Mouse (Mus musculus) MEL (cell line): ENCODE results near the gene Mrpl14. TPM values are rescaled to one million over a fixed set of nuclear protein-coding genes. Genes with fewer than 3 reads are reported as not detected.

Source experiments
- DNase-seq: peaks from one replicate; pipeline ENCODE4 v3.0.0; 2011; ENCODE audit warnings: low read depth, low spot score
- H3K27ac ChIP-seq: 2 replicates; pipeline ENCODE4 v1.5.1; 2012; ENCODE audit warnings: low read depth, mild to moderate bottlenecking, control low read depth, low read length, moderate library complexity; ENCODE audit not compliant: control insufficient read depth
- H3K27me3 ChIP-seq, 2 experiments: fragments of 150-350 bp in 1 of 2; sonication (generic) in 1 of 2; 2 replicates each; pipeline ENCODE4 v1.6.1; 2012; ENCODE audit warnings: low read length in 2 of 2, mild to moderate bottlenecking in 2 of 2, improper control_type of control experiment in 1 of 2, moderate library complexity in 1 of 2; ENCODE audit not compliant: insufficient read depth in 2 of 2, control insufficient read depth in 1 of 2
- H3K36me3 ChIP-seq, 2 experiments: 2 replicates each; pipeline ENCODE4 v1.6.1; 2012 to 2014; ENCODE audit warnings: low read length in 2 of 2, improper control_type of control experiment in 1 of 2, inconsistent platforms in 1 of 2, mild to moderate bottlenecking in 1 of 2; ENCODE audit not compliant: insufficient read depth in 2 of 2, control insufficient read depth in 1 of 2
- H3K4me1 ChIP-seq, 2 experiments: fragments of 150-350 bp in 1 of 2; sonication (generic) in 1 of 2; 2 replicates each; pipeline ENCODE4 v1.6.1; 2012; ENCODE audit warnings: low read length in 2 of 2, improper control_type of control experiment in 1 of 2, mild to moderate bottlenecking in 1 of 2; ENCODE audit not compliant: insufficient read depth in 2 of 2, control insufficient read depth in 1 of 2
- H3K4me3 ChIP-seq, 2 experiments: fragments of 150-350 bp in 1 of 2; sonication (generic) in 1 of 2; 2 replicates each; pipeline ENCODE4 v1.5.1; 2012; ENCODE audit warnings: low read depth in 2 of 2, low read length in 2 of 2, mild to moderate bottlenecking in 2 of 2, moderate library complexity in 2 of 2, control low read depth in 1 of 2, improper control_type of control experiment in 1 of 2; ENCODE audit not compliant: control insufficient read depth in 1 of 2, insufficient read depth in 1 of 2
- H3K79me2 ChIP-seq: 2 replicates; pipeline ENCODE4 v1.6.1; 2012; ENCODE audit warnings: mild to moderate bottlenecking, low read length, moderate library complexity; ENCODE audit not compliant: control insufficient read depth, poor library complexity, insufficient read depth
- H3K9ac ChIP-seq: 2 replicates; pipeline ENCODE4 v1.6.1; 2012; ENCODE audit warnings: low read depth, mild to moderate bottlenecking, control low read depth, low read length, moderate library complexity; ENCODE audit not compliant: control insufficient read depth, poor library complexity, severe bottlenecking
- H3K9me3 ChIP-seq: fragments of 150-350 bp; sonication (generic); replicated peaks from 2 replicates; pipeline ENCODE4 v1.6.1; 2012; ENCODE audit warnings: mild to moderate bottlenecking, low read length, improper control_type of control experiment, moderate library complexity; ENCODE audit not compliant: insufficient read depth
- BHLHE40 ChIP-seq: IDR thresholded peaks from 2 replicates; pipeline ENCODE4 v1.6.1; 2012; ENCODE audit warnings: low read depth, mild to moderate bottlenecking, inconsistent platforms, low read length, improper control_type of control experiment, borderline replicate concordance
- CHD2 ChIP-seq: IDR thresholded peaks from 2 replicates; pipeline ENCODE4 v1.6.1; 2011; ENCODE audit warnings: low read length, improper control_type of control experiment
- CTCF ChIP-seq, 3 experiments: IDR thresholded peaks in 2 of 3; conservative IDR thresholded peaks in 1 of 3; 2 replicates each; pipeline ENCODE4 v1.5.1; 2011 to 2012; ENCODE audit warnings: low read length in 3 of 3, low read depth in 2 of 3, mild to moderate bottlenecking in 2 of 3, improper control_type of control experiment in 1 of 3, inconsistent platforms in 1 of 3, mixed read lengths in 1 of 3, moderate library complexity in 1 of 3; ENCODE audit not compliant: control insufficient read depth in 1 of 3, insufficient read depth in 1 of 3, poor library complexity in 1 of 3, severe bottlenecking in 1 of 3
- EP300 ChIP-seq, 2 experiments: IDR thresholded peaks; 2 replicates each; pipeline ENCODE4 v1.6.1; 2011; ENCODE audit warnings: improper control_type of control experiment in 2 of 2, low read length in 2 of 2, low read depth in 1 of 2, mild to moderate bottlenecking in 1 of 2
- ETS1 ChIP-seq: IDR thresholded peaks from 2 replicates; pipeline ENCODE4 v1.6.1; 2012; ENCODE audit warnings: low read depth, mild to moderate bottlenecking, inconsistent platforms, low read length, improper control_type of control experiment, moderate library complexity
- GABPA ChIP-seq: IDR thresholded peaks from 2 replicates; pipeline ENCODE4 v1.6.1; 2012; ENCODE audit warnings: low read depth, mild to moderate bottlenecking, inconsistent platforms, low read length, improper control_type of control experiment, moderate library complexity
- HCFC1 ChIP-seq: IDR thresholded peaks from 2 replicates; pipeline ENCODE4 v1.6.1; 2012; ENCODE audit warnings: low read depth, mild to moderate bottlenecking, inconsistent platforms, low read length, improper control_type of control experiment, moderate library complexity
- JUND ChIP-seq: IDR thresholded peaks from 2 replicates; pipeline ENCODE4 v1.6.1; 2011; ENCODE audit warnings: low read depth, mild to moderate bottlenecking, improper control_type of control experiment, low read length
- MAX ChIP-seq: IDR thresholded peaks from 2 replicates; pipeline ENCODE4 v1.6.1; 2011; ENCODE audit warnings: low read length, improper control_type of control experiment
- MAZ ChIP-seq: IDR thresholded peaks from 2 replicates; pipeline ENCODE4 v1.6.1; 2012; ENCODE audit warnings: low read depth, mild to moderate bottlenecking, inconsistent platforms, low read length, improper control_type of control experiment
- MEF2A ChIP-seq: IDR thresholded peaks from 2 replicates; pipeline ENCODE4 v1.6.1; 2014; ENCODE audit warnings: low read depth, mild to moderate bottlenecking, inconsistent platforms, low read length, improper control_type of control experiment; ENCODE audit not compliant: poor library complexity, insufficient replicate concordance, severe bottlenecking; ENCODE audit errors: extremely low read depth
- MXI1 ChIP-seq: IDR thresholded peaks from 2 replicates; pipeline ENCODE4 v1.6.1; 2011; ENCODE audit warnings: mild to moderate bottlenecking, low read depth, low read length, improper control_type of control experiment
- MYC ChIP-seq: IDR thresholded peaks from 2 replicates; pipeline ENCODE4 v1.6.1; 2011; ENCODE audit warnings: low read depth, mild to moderate bottlenecking, low read length, improper control_type of control experiment, moderate library complexity
- NRF1 ChIP-seq: IDR thresholded peaks from 2 replicates; pipeline ENCODE4 v1.6.1; 2014; ENCODE audit warnings: low read depth, mild to moderate bottlenecking, inconsistent platforms, low read length, improper control_type of control experiment, moderate library complexity; ENCODE audit not compliant: poor library complexity, insufficient read depth, severe bottlenecking
- POLR2A ChIP-seq, 2 experiments: IDR thresholded peaks; 2 replicates each; pipeline ENCODE4 v1.6.1; 2011 to 2012; ENCODE audit warnings: low read length in 2 of 2, mild to moderate bottlenecking in 2 of 2, control low read depth in 1 of 2, improper control_type of control experiment in 1 of 2, low read depth in 1 of 2, moderate library complexity in 1 of 2; ENCODE audit not compliant: control insufficient read depth in 1 of 2, insufficient read depth in 1 of 2, poor library complexity in 1 of 2
- RAD21 ChIP-seq: IDR thresholded peaks from 2 replicates; pipeline ENCODE4 v1.6.1; 2011; ENCODE audit warnings: mild to moderate bottlenecking, low read depth, low read length, improper control_type of control experiment
- RCOR1 ChIP-seq: IDR thresholded peaks from 2 replicates; pipeline ENCODE4 v1.6.1; 2012; ENCODE audit warnings: low read depth, mild to moderate bottlenecking, inconsistent platforms, low read length, improper control_type of control experiment
- SIN3A ChIP-seq: IDR thresholded peaks from 2 replicates; pipeline ENCODE4 v1.6.1; 2012; ENCODE audit warnings: low read length, improper control_type of control experiment, inconsistent platforms
- SMC3 ChIP-seq: IDR thresholded peaks from 2 replicates; pipeline ENCODE4 v1.6.1; 2011; ENCODE audit warnings: low read depth, low read length, improper control_type of control experiment
- TCF12 ChIP-seq: IDR thresholded peaks from 2 replicates; pipeline ENCODE4 v1.6.1; 2014; ENCODE audit warnings: low read depth, mild to moderate bottlenecking, inconsistent platforms, low read length, improper control_type of control experiment, moderate library complexity
- UBTF ChIP-seq: IDR thresholded peaks from 2 replicates; pipeline ENCODE4 v1.6.1; 2012; ENCODE audit warnings: low read depth, mild to moderate bottlenecking, inconsistent platforms, low read length, improper control_type of control experiment, moderate library complexity, borderline replicate concordance; ENCODE audit not compliant: insufficient read depth
- USF1 ChIP-seq: IDR thresholded peaks from 2 replicates; pipeline ENCODE4 v1.6.1; 2014; ENCODE audit warnings: low read depth, mild to moderate bottlenecking, inconsistent platforms, low read length, improper control_type of control experiment, moderate library complexity
- USF2 ChIP-seq, 2 experiments: IDR thresholded peaks; 2 replicates each; pipeline ENCODE4 v1.6.1; 2011 to 2012; ENCODE audit warnings: improper control_type of control experiment in 2 of 2, low read length in 2 of 2, borderline replicate concordance in 1 of 2, inconsistent platforms in 1 of 2, low read depth in 1 of 2, mild to moderate bottlenecking in 1 of 2; ENCODE audit not compliant: insufficient read depth in 1 of 2
- ZC3H11A ChIP-seq: IDR thresholded peaks from 2 replicates; pipeline ENCODE4 v1.6.1; 2012; ENCODE audit warnings: low read depth, mild to moderate bottlenecking, inconsistent platforms, low read length, improper control_type of control experiment
- ZMIZ1 ChIP-seq: IDR thresholded peaks from 2 replicates; pipeline ENCODE4 v1.6.1; 2012; ENCODE audit warnings: low read depth, mild to moderate bottlenecking, inconsistent platforms, low read length, improper control_type of control experiment, moderate library complexity
- ZNF384 ChIP-seq: IDR thresholded peaks from 2 replicates; pipeline ENCODE4 v1.6.1; 2012; ENCODE audit warnings: low read depth, mild to moderate bottlenecking, inconsistent platforms, low read length, improper control_type of control experiment
- polyA plus RNA-seq, 2 experiments: library from polyadenylated mRNA; stranded (reverse) in 1 of 2; unstranded in 1 of 2; fragments of >175 nt in 1 of 2; fragments of >200 nt in 1 of 2; gene quantifications; 2 replicates each; pipeline versions ENCODE4 v1.2.1 to v1.2.4; 2012; ENCODE audit warnings: low replicate concordance in 2 of 2, low read depth in 1 of 2; ENCODE audit not compliant: insufficient read length in 2 of 2, insufficient read depth in 1 of 2, missing spikeins in 1 of 2
- total RNA-seq: library from RNA; depleted of rRNA; stranded (reverse); fragments of 300-350 nt; gene quantifications from 2 replicates; pipeline ENCODE4 v1.2.3, GENCODE M21; 2012

Mrpl14 gene
- total and polyA plus RNA-seq, 3 experiments = 66.2 to 159 TPM; not detected in 1

GRCm38 (mm10) chr17:45731172-45731864 lies 45.2 kb downstream of the Mrpl14 start:
- TF ChIP-seq EP300 (IDR thresholded peaks at IDR 0.05; ENCODE audit: low read depth in 1 of 2, low read length in 2 of 2) (0 out of 4 replicates have a peak, but pooled peaks of 1 of the 2 experiments have one; percentile 12), CHD2 (no peak), MYC (0 out of 2 replicates have a peak, but pooled peaks have one; percentile 23), RCOR1 (peak; percentile 29; the same call in 1 of the 2 replicates), MAX (no peak), USF1 (0 out of 2 replicates have a peak, but pooled peaks have one; percentile 9), NRF1 (no peak), SMC3 (peak; percentile 89), HCFC1 (0 out of 2 replicates have a peak, but pooled peaks have one; percentile 32), TCF12 (no peak), UBTF (no peak), MEF2A (no peak), MAZ (peak; percentile 77), ZNF384 (no peak), MXI1 (0 out of 2 replicates have a peak, but pooled peaks have one; percentile 29), SIN3A (peak; percentile 78), USF2 (IDR thresholded peaks at IDR 0.05; ENCODE audit: borderline replicate concordance in 1 of 2, insufficient read depth in 1 of 2, low read depth in 1 of 2, low read length in 2 of 2) (no peak), JUND (0 out of 2 replicates have a peak, but pooled peaks have one; percentile 19), ZC3H11A (peak; percentile 94), CTCF (IDR thresholded peaks at IDR 0.05 in 2 of 3, conservative IDR thresholded peaks at IDR 0.05 in 1 of 3; ENCODE audit: control insufficient read depth in 1 of 3, insufficient read depth in 1 of 3, low read depth in 2 of 3, low read length in 3 of 3, poor library complexity in 1 of 3, severe bottlenecking in 1 of 3) (peak; percentile 90 to 98 (median 95)), RAD21 (peak; percentile 99), ETS1 (no peak), ZMIZ1 (no peak), POLR2A (IDR thresholded peaks at IDR 0.05; ENCODE audit: control insufficient read depth in 1 of 2, insufficient read depth in 1 of 2, low read depth in 1 of 2, low read length in 2 of 2, poor library complexity in 1 of 2) (no peak), GABPA (no peak), BHLHE40 (no peak)
- no peaks in the 10 kb centered on the region for H3K36me3 ChIP-seq
- H3K27me3 ChIP-seq = no peaks in the 10 kb centered on the region
- H3K79me2 ChIP-seq = no peaks in the 10 kb centered on the region; the same call in 1 of the 2 replicates
- H3K4me1 ChIP-seq = peaks cover 9 to 25% of the 10 kb centered on the region in 2 experiments
- peak; percentile 91 for DNase-seq
- H3K9ac ChIP-seq = no peak overlapping the region
- H3K4me3 ChIP-seq = no peak overlapping the region
- no peak overlapping the region for H3K27ac ChIP-seq
- no peaks in the 10 kb centered on the region for H3K9me3 ChIP-seq
